ENCODE assay signal across 27 mouse cellular contexts in genomic region chr6:91827926-91828325, GRCm38 (mm10). TPM values are rescaled to one million over a fixed set of nuclear protein-coding genes. Genes with fewer than 3 reads are reported as not detected.
A peak's percentile ranks its signal among the peaks of the same experiment; 100 is the strongest.
DNase-seq lines count a peak whose midpoint lies in the region; ATAC-seq lines count a peak whose summit lies in the region.
"Had no signal": no experiment of that assay in that cellular context is flagged by ENCODE, and none has a peak within 500 bp of the region (broad histone marks: within the 10 kb centered on the region; RNA-seq: fewer than 3 reads in every experiment).

No protein-coding gene starts in this region.

- ATAC-seq in neural tube, embryonic 12.5 days (ENCODE audit: low FRiP score, low read depth): peak; percentile 73
- peak; percentile 64; the same call in 1 of the 2 replicates for ATAC-seq in neural tube, embryonic 14.5 days (ENCODE audit: low read depth)
- ATAC-seq: activated CD4-positive, CD25-positive, alpha-beta regulatory T cell, adult 4 months; CD4-positive, CD25-positive, alpha-beta regulatory T cell, adult 4 months had no signal

- no peaks in the 10 kb centered on the region for H3K36me3 ChIP-seq in neural tube, embryonic 12.5 days
- no peaks in the 10 kb centered on the region for H3K36me3 ChIP-seq in neural tube, embryonic 14.5 days (ENCODE audit: control insufficient read depth, insufficient read depth, low read length)
- H3K36me3 ChIP-seq: embryonic facial prominence, embryonic 12.5 days; forebrain, embryonic 12.5 days; forebrain, embryonic 15.5 days; heart, embryonic 10.5 days; heart, embryonic 13.5 days; hindbrain, embryonic 15.5 days had no signal

- H3K9ac ChIP-seq in neural tube, embryonic 12.5 days: no peak overlapping the region
- H3K9ac ChIP-seq in neural tube, embryonic 14.5 days (replicated peaks; ENCODE audit: low read depth, low read length): no peak overlapping the region
- H3K9ac ChIP-seq: embryonic facial prominence, embryonic 12.5 days; forebrain, embryonic 12.5 days; forebrain, embryonic 15.5 days; heart, embryonic 13.5 days; hindbrain, embryonic 15.5 days had no signal

- intact Hi-C loops in left cerebral cortex, postnatal 4 days (cut with DNase I): no loop called here

- H3K27ac ChIP-seq in neural tube, embryonic 12.5 days: no peak overlapping the region
- no peak overlapping the region for H3K27ac ChIP-seq in neural tube, embryonic 14.5 days (ENCODE audit: low read depth, low read length)
- H3K27ac ChIP-seq: embryonic facial prominence, embryonic 12.5 days; forebrain, embryonic 12.5 days; forebrain, embryonic 15.5 days; heart, adult 2 months; heart, embryonic 10.5 days; heart, embryonic 13.5 days; hindbrain, embryonic 15.5 days had no signal

- WGBS in neural tube, embryonic 12.5 days: 53% methylated on average over 5 of the region's 5 CpGs
- 49% methylated on average over 5 of the region's 5 CpGs for whole genome bisulfite sequencing in neural tube, embryonic 14.5 days

- no peaks in the 10 kb centered on the region for H3K9me3 ChIP-seq in neural tube, embryonic 12.5 days
- H3K9me3 ChIP-seq in neural tube, embryonic 14.5 days (ENCODE audit: control insufficient read depth, low read length): no peaks in the 10 kb centered on the region
- H3K9me3 ChIP-seq: embryonic facial prominence, embryonic 12.5 days; forebrain, embryonic 12.5 days; forebrain, embryonic 15.5 days; heart, embryonic 10.5 days; heart, embryonic 13.5 days; hindbrain, embryonic 15.5 days had no signal

- H3K4me1 ChIP-seq in neural tube, embryonic 12.5 days: peaks cover 23% of the 10 kb centered on the region
- peaks cover 3% of the 10 kb centered on the region; the same call in 1 of the 2 replicates for H3K4me1 ChIP-seq in neural tube, embryonic 14.5 days (ENCODE audit: control insufficient read depth, insufficient read depth, low read length)
- H3K4me1 ChIP-seq: embryonic facial prominence, embryonic 12.5 days; forebrain, embryonic 12.5 days; forebrain, embryonic 15.5 days had no signal

- no peak overlapping the region for H3K4me3 ChIP-seq in neural tube, embryonic 12.5 days
- no peak overlapping the region for H3K4me3 ChIP-seq in neural tube, embryonic 14.5 days (ENCODE audit: low read depth, low read length)
- H3K4me3 ChIP-seq: embryonic facial prominence, embryonic 12.5 days; erythroblast, embryonic 14.5 days; forebrain, embryonic 12.5 days; forebrain, embryonic 15.5 days; heart, adult 2 months; heart, embryonic 10.5 days; heart, embryonic 13.5 days; hindbrain, embryonic 15.5 days had no signal

- peak; percentile 31 for DNase-seq in left cerebral cortex, postnatal 4 days
- no peak for DNase-seq in left cerebral cortex, adult 18-20 months (ENCODE audit: low spot score in 2 of 2)
- no peak for DNase-seq in Muller cell, postnatal 12 days (ENCODE audit: inconsistent ontology term)
- DNase-seq in testis, postnatal 14 days (ENCODE audit: low spot score): no peak
- DNase-seq: adrenal gland, adult 8-10 months; adrenal gland, postnatal 25 days; cerebellum, adult 18-20 months; cerebellum, adult 9-10 months; cerebellum, postnatal 14 days; gastrocnemius, postnatal 10 days; gastrocnemius, postnatal 36 days; heart, adult 2 months; heart, postnatal 14 days; heart, postnatal 4 days had no signal

- H3K4me2 ChIP-seq in neural tube, embryonic 12.5 days (replicated peaks): no peak overlapping the region
- no peak overlapping the region for H3K4me2 ChIP-seq in neural tube, embryonic 14.5 days (ENCODE audit: low read depth, low read length)
- H3K4me2 ChIP-seq: embryonic facial prominence, embryonic 12.5 days; forebrain, embryonic 12.5 days; forebrain, embryonic 15.5 days; heart, embryonic 13.5 days; hindbrain, embryonic 15.5 days had no signal

- H3K27me3 ChIP-seq in neural tube, embryonic 12.5 days (replicated peaks): no peaks in the 10 kb centered on the region; the same call in 1 of the 2 replicates
- no peaks in the 10 kb centered on the region for H3K27me3 ChIP-seq in neural tube, embryonic 14.5 days (ENCODE audit: control insufficient read depth, insufficient read depth, low read length)
- H3K27me3 ChIP-seq: embryonic facial prominence, embryonic 12.5 days; forebrain, embryonic 12.5 days; forebrain, embryonic 15.5 days had no signal

RNA-seq across cellular contexts. Expression of gene Grip2, which starts 0.9 kb away (rescaled TPM):
- total RNA-seq in left cerebral cortex, postnatal 4 days (2021): 10 to 100 TPM; 45.4 to 47.0 TPM
- 10 to 100 TPM; 18.0 to 20.1 TPM for total RNA-seq in left cerebral cortex, adult 18-20 months (2021)
- polyA plus RNA-seq in neural tube, embryonic 12.5 days (2016; fragmentation: Nextera tagmentation; extraction: Ambion mirVana): 4.5 and 4.9 TPM in 2 replicates
- 9.8 and 10.4 TPM in 2 replicates for polyA plus RNA-seq in neural tube, embryonic 14.5 days (2014; fragmentation: Nextera tagmentation; extraction: Ambion mirVana)
- total RNA-seq: granulocyte monocyte progenitor cell, adult 5-6 weeks; MEL had no signal
- polyA plus RNA-seq: erythroblast, embryonic 14.5 days had no signal

RNA-seq across cellular contexts. Expression of gene Ccdc174, which starts 49.9 kb away (rescaled TPM):
- 10 to 100 TPM; 24.2 to 24.7 TPM for total RNA-seq in left cerebral cortex, postnatal 4 days (2021)
- 10 to 100 TPM; 25.1 to 29.3 TPM for total RNA-seq in left cerebral cortex, adult 18-20 months (2021)
- 48.9 and 55.2 TPM in 2 replicates for polyA plus RNA-seq in neural tube, embryonic 12.5 days (2016; fragmentation: Nextera tagmentation; extraction: Ambion mirVana)
- polyA plus RNA-seq in neural tube, embryonic 14.5 days (2014; fragmentation: Nextera tagmentation; extraction: Ambion mirVana): 41.2 and 44.2 TPM in 2 replicates
